Mouse (Mus musculus) ovary, postnatal 36 days (tissue): ENCODE measurements around the gene Capn7.

ENCODE experiments used
- DNase-seq: peaks from one replicate; pipeline ENCODE4 v3.0.0; 2022; ENCODE audit warnings: low spot score, mixed read lengths

Gene Capn7

GRCm38 (mm10) chr14:31365350-31365749 lies 28.9 kb downstream of the Capn7 start:
- DNase-seq = peak; percentile 58

GRCm38 (mm10) chr14:31367951-31368350 lies 31.5 kb downstream of the Capn7 start:
- no peak for DNase-seq

DNA sequence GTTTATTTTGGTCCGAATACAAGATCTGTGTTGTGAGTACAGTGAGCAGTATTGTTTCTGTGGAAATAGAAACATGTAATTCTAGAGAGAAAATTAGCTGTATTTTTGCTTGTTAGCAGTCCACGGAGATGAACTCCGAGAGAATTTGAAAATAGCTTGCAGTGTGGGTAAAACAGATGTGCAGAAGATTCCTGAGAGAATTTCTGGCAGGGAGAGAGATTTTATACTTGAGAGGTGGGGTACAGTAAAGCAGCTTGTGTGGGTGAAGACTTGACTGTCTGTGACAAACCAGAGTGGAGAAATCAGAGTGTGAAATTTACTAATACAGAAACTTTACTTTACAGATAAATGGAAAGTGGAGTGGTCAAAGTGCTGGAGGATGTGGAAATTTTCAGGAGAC lies 32.9 kb downstream of the Capn7 start:
- no peak for DNase-seq

DNA sequence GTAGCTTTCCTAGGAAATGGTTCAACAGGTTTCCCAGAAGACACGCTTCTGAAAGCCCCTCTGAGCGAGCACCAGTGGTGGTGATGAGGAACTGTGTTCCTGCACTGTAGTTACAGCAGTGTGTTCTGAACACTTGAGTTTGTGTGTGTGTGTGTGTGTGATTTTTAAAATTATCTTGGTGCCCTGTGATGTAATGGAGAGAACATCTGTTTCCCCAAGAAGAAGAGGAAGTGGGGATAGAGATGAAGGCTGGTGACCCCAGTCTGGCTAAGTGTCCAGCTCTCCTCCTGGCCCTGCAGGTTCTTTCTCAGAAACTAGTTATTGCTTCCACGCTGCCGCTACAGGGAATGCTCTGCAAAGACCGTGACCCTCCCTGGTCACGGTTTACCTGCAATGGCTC lies 38.0 kb downstream of the Capn7 start:
- no peak for DNase-seq

GRCm38 (mm10) chr14:31376331-31376730 lies 39.9 kb downstream of the Capn7 start:
- DNase-seq = no peak

DNA sequence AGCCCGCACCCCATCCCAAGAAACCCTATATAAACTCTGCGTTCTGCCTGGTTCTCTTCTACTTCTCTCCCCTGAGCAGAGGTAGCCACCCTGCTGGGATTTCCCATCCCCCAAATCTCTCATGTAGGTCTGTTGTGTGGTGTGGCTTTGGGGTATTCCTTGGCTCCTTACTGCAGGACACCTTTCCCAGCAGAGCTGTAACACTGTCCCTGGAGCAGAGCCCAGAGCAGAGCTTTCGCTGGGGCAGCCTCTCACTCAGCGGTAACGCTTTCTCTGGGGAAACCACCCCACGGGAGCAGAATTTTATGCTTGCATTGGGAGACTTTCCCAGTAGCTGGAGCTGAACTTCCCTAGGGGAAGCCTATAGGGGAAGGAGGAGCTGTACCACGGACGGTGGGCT lies 45.8 kb downstream of the Capn7 start:
- DNase-seq = no peak

DNA sequence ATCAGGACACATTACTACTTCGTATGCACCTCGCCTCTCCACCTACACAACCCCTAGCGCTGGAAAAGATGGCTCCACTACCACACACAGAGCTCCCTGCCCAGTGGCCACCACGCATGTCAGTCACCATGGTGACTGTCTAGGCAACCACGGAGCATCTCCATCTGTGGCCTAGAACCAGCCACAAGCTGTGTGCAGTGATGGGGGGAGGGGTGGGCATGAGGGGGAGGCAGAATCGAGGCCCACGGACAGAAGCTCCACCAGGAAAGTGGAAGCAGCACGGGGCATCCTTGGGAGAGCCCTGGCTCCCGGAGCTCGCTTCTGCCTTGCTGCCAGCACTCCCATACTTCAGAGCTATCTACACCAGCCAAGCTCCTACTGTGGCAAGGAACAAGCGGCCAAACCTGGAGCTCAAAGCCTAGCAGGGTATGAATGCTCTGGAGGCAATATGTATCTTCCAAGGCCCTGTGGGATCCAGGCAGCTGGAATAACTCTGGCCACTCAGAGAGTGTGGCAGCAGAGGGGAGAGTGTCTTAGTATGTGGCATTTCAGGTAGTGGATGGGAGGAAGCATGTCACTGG lies 47.1 kb downstream of the Capn7 start:
- no peak for DNase-seq

DNA sequence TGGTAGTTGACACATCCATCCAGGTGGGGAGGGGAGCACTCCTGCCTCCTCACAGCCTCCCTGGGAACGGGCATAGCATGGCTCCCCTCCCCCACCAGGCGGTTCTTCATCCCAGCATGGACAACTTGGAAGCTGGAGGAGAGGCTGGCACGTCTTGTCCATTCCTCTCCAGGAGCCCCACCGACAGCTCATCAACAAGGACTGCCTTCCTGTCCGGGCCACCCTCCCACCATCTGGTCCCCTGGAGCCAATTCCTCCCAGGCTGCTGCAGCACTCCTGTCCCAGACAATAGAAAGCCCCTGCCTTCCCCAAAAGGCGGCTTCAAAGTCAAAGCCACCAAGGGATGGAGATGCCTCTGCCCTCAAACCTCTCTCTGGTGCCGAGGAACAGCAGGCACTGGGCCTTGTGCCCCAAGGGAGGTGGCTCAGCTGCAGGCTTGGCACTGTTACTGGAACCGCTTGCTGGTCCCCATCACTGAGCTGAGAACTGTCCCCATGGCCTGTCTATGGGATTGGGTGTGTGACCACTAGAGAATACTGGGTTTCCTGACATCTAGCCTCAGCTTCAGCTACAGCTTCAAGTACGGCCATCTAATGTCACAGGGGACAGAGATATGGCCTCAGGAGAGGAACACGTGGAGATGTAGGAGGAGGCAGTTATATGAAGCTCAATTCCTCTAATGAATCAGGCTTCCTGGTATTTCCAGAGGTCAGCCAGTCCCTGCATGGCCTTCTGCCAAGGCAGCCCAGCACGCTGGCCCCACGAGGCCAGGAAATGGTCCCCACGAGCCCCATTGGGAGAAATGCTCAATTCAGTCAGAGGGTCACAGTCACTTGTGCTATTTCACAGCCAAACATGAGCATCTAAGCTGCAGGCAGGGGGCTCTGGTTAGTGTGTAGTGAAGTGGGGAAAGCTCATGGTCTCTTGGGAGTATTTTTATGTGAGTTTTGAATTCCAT lies 48.2 kb downstream of the Capn7 start:
- peak; percentile 52 for DNase-seq

- DNase-seq = no peak
Observed at GRCm38 (mm10) chr14:31385406-31385805, 49.0 kb downstream of the Capn7 start.

DNA sequence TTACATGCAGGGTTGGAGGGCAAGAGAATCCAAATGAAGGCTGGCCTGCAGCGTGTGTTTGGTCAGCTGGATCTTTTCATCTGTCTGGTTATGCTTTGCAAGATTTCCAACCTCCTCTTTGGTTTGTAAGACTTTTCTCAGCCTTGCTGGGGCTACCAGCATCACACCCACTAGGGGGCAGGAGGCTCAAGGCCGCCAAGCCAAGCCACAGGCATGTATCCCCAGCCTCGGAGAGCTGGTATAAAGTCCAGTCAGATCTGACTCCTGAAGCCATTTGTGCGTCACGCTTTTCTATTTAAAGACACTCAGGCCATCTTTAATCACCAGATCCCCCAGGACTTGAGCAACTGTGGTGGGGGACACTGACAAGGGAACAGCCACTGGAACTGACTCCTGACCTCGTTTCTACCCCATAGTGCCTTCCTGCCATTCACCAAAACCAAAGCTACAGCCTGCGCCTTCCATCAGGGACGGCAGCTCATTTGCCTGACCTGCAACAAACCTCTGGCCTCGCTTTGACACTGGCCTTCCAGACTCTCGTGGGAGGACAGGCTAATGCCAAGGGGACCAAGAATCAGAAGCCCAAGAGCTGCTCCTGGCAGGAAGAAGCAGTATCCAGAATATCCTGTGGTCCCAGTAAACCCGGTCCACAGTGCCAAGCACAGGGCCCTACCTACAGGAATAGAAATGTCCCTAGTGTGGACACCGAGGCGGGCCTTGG lies 49.7 kb downstream of the Capn7 start:
- peak; percentile 81 for DNase-seq

- no peak for DNase-seq
Observed at GRCm38 (mm10) chr14:31387301-31387981, 51.0 kb downstream of the Capn7 start.

GRCm38 (mm10) chr14:31388086-31388872 lies 51.8 kb downstream of the Capn7 start:
- no peak for DNase-seq

DNA sequence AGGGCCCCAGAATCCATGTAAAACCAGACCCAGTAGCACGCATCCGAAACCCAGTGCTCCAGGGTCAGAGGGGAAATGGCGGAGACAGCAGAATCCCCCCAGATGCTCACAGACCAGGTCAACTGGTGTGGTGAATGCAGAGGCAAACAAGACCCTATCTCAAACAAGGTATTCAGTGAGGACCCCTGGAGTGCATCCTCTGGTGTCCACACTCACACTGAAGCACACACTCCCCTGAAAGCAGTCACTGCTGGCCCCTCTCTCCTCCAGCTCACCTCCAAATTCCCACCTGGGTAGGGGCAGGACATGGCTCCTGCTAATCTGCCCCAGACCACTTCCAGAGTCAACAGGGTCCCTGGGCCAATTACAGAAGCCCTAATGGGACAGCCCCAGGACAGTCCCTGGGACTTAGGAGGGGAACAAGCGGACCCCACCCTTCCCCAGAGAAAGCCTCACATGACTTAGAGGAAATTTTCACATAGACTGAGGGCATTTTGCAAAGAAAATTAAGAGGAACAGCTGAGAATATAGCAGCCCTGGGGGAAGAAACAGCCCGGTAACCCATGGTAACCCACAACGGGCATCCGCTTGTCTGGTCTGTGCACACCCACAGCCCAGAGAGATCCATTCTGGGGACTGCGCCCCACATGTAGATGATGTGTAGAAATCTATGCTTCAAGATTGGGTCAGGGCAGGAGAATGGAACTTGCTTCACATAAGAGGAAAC lies 53.1 kb downstream of the Capn7 start:
- peak; percentile 2 for DNase-seq

GRCm38 (mm10) chr14:31392300-31392699 lies 55.9 kb downstream of the Capn7 start:
- DNase-seq = peak; percentile 1

GRCm38 (mm10) chr14:31392873-31393545 lies 56.6 kb downstream of the Capn7 start:
- DNase-seq = no peak

- DNase-seq = no peak
Observed at GRCm38 (mm10) chr14:31393546-31393890, 57.1 kb downstream of the Capn7 start.

DNA sequence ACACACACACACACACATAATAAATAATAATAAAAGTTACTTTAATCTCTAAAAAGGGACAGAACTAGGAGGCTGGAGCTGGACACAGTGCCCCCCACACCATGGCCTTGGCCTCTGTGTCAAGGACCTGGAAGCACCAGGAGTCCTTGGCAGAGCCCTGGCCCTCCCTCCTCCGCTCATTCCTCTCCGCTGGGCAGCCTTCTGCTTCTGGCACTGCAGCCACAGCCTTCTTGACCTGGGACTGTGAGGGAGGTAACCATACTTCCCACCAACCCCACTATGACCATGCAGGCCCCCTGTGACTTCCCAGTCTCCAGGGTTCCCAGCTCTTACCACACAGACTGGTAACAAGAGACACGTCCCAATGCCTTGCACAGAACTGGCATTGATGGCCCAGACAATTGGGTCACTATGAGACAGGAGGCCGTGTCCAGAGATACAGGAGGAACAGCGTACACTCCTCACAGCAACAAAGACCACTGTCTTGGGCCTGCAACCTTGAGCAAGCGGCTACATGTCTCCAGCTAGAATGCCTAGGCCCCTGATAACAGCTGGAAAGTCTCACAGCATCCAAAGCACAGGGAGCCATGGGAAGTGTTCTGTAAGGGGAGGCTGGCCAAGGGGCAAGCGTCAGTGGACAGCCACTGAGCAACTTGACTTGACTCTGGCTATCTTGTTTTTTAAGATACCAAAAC lies 57.6 kb downstream of the Capn7 start:
- peak; percentile 60 for DNase-seq

DNA sequence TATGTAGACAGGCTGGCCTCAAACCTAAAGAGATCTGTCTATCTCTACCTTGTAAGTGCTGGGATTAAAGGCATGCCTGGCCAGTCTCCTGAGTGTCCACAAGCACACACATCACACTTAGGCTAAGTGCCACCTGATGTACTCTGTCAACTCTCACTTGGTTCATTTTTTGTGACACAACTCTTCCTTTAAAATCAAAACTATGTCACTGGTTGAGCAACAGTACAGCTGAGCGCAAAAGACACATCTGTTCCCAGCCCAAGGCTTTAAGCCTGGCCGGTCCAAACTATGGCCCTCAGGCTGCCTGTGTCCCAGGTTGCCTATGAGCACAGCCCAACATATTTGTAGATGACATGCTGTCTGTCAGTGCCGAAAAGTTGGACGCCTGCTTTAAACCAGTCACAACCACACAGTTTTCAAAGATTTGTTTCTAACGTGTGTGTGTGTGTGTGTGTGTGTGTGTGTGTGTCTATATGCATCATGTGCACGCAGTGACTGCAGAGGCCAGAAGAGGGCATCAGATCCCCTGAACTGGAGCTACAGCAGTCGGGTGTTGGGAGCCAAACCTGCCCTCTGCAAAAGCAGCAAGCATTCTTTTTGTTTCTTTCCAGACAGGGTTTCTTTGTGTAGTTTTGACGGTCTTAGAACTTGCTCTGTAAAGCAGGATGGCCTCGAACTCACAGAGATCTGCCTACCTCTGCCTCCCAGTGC lies 58.5 kb downstream of the Capn7 start:
- DNase-seq = no peak

DNA sequence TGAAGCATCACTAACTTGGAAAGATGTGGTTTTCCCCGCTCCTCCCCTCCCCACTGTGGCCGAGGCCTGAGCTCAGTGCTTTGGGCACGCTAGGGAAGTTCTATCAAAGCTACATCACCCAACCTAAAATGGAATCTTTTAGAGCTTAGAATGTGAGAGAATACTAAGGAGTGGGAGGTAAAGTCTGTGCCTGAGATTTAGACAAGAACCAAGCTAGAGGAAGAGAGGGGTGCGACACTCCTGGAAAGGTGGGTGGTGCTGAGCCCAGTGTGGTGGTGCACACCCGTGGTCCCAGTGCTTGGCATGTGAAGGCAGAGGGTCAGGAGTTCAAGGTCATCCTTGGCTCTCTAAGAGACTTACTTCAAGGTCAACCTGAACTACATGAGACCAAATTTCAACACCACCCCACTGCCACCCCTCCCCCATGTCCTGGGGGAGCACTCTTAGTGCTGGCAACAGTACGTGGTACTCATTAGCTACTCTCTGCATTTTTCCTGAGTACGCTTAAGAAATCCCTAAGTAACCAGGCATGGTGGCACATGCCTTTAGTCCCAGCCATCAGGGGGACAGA lies 59.3 kb downstream of the Capn7 start:
- no peak for DNase-seq
